Mouse (Mus musculus) myocyte (in vitro differentiated cells): ENCODE results near the gene Echdc1.

Source experiments
- E2F4 ChIP-seq: IDR thresholded peaks from one replicate; pipeline ENCODE4 v1.6.1; 2011; ENCODE audit warnings: mild to moderate bottlenecking, control low read depth, moderate library complexity; ENCODE audit not compliant: insufficient read depth
- MAX ChIP-seq: IDR thresholded peaks from one replicate; pipeline ENCODE4 v1.6.1; 2011; ENCODE audit warnings: low read depth, mild to moderate bottlenecking, control low read depth
- MYOD1 ChIP-seq, 3 experiments: IDR thresholded peaks; one replicate each; pipeline ENCODE4 v1.6.1; 2011; ENCODE audit warnings: control low read depth in 2 of 3, low read depth in 2 of 3, mild to moderate bottlenecking in 2 of 3, moderate library complexity in 1 of 3; ENCODE audit not compliant: insufficient read length in 2 of 3, control insufficient read depth in 1 of 3
- POLR2A ChIP-seq: IDR thresholded peaks from one replicate; pipeline ENCODE4 v1.6.1; 2011; ENCODE audit warnings: low read depth, mild to moderate bottlenecking, control low read depth, moderate library complexity; ENCODE audit not compliant: insufficient read length
- TCF12 ChIP-seq: IDR thresholded peaks from one replicate; pipeline ENCODE4 v1.6.1; 2011; ENCODE audit warnings: mild to moderate bottlenecking, control low read depth; ENCODE audit not compliant: poor library complexity, insufficient read depth, severe bottlenecking
- TCF3 ChIP-seq: IDR thresholded peaks from one replicate; pipeline ENCODE4 v1.6.1; 2011; ENCODE audit warnings: low read depth, control low read depth; ENCODE audit not compliant: insufficient read length
- USF1 ChIP-seq: IDR thresholded peaks from one replicate; pipeline ENCODE4 v1.6.1; 2011; ENCODE audit warnings: low read depth, mild to moderate bottlenecking, control low read depth, moderate library complexity

GRCm38 (mm10) chr10:29311480-29312219, 1.3 kb upstream of the Echdc1 start:
- no peak for TF ChIP-seq MYOD1 (IDR thresholded peaks at IDR 0.05; ENCODE audit: control insufficient read depth in 1 of 3, insufficient read length in 2 of 3, low read depth in 2 of 3)
- no peak for TF ChIP-seq TCF3
- TF ChIP-seq POLR2A: no peak
- no peak for TF ChIP-seq MAX
- no peak for TF ChIP-seq TCF12
- no peak for TF ChIP-seq USF1
- TF ChIP-seq E2F4: no peak
